Mouse (Mus musculus): ENCODE data around the gene Htra3. TPM values are rescaled to one million over a fixed set of nuclear protein-coding genes. Genes with fewer than 3 reads are reported as not detected.

The Htra3 gene
- total RNA-seq, 2 experiments from 2014 or later = 105 to 136 TPM

DNA sequence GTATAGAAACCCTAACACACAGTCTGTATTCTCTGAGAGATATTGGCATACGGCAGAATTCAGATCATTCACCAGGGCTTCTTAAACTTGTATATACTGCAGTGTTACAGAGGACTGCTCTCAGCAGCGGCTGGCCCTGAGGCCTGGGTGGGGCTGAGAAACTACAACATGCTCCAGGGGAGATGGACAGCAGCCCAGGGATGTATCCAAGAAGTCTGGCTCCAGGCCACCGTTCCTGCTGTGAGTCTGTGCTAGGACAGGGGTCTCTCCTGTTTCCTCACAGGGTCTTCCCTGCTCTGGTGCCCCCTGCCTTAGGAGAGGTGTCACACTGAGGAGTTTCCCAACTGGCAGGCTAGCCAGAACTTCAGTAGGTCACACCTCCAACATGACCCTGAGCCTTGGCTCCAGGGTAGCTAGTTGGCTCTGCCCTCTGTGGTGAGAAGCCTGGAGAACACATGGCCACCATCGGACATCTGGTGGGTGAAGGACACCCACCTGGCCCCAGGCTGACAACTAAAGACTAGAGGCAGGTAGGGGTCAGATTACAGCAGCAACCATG is 23.1 kb upstream of the Htra3 start:
- intact Hi-C loops (cut with DNase I) = no loop called here

DNA sequence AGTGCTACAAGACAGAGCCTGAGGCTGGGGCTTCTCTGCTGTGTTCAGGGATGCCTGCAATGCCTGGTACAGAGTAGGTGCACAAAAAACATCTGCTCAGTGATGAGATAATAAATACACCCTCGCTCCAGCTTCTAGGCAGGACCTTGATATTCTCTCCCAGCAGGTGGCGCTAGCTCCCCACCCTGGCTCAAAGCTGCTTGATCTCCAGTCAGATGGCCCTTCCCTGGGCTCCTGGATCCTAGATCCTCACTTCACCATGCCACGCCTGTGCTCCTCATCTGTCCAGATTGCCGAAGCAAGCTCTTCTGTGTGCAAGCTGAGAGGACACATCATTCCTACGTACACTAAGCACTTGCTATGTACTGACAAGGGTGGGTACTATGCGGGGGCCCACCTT is 21.5 kb upstream of the Htra3 start:
- peak; percentile 76 to 80 for DNase-seq
- intact Hi-C loops (cut with DNase I) = loop anchor here (1.0 kb wide), 1 partner anchor 54 kb away; no protein-coding TSS in a partner anchor

More for the DNA sequence above, 23.1 kb upstream of the Htra3 start:
- no peak for DNase-seq

DNA sequence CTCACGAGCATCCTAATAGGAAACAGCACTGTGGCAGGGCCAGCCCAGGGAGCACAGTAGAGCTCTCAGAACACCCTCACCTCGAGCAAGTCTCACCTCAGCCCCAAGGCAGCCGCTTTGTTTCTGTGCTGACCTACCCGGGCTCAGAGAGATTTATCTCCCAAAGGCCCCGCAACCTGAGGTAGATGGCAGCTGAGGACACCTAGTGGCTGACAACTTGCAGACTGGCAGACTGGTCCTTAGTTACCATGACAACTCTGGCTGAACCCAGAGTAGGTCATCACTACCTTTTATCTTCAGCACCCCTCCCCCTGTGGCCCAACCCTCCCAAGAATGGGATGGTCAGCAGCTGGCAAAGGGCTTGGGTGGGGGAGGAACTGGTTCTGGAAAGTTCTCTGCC is 16.2 kb upstream of the Htra3 start:
- DNase-seq = no peak
- intact Hi-C loops (cut with DNase I) = no loop called here

DNA sequence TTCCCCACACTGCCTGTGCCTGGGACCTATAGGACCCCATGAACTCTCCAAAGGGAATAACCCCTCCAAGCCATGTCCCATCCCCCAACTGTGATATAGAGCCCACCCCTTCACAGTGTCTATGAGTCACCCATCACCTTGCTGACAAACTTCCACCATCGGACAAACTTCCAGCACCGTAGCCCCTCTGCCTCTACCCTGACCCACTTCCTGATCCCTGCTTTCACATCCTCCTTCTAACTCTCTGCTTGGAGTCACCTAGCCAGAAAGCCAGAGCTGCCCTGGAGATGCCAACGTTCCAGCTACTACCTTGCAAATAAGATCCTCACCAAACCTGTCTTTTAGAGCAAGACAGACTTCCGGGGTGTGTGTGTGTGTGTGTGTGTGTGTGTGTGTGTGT is 14.1 kb upstream of the Htra3 start:
- DNase-seq = no peak
- intact Hi-C loops (cut with DNase I) = no loop called here

DNA sequence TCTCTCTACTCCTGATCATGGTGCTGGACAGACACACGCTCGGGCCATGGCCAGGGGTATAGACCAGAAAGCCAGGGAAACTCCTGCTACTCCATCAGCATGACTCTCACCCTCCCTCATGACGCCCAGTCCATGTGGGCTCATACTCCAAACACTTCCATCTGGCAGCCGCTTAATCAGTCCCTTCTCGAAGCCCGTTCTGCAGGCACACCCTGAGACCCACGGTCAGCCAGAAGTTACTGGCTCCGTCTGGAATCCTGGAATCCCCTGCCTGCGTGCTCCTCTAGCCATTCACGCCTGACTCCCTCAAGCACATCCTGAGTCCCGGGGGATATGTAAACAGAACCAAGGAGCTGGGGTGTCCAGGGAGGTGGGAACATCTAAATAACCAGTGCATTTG is 11.7 kb upstream of the Htra3 start:
- intact Hi-C loops (cut with DNase I) = no loop called here
- DNase-seq = no peak

DNA sequence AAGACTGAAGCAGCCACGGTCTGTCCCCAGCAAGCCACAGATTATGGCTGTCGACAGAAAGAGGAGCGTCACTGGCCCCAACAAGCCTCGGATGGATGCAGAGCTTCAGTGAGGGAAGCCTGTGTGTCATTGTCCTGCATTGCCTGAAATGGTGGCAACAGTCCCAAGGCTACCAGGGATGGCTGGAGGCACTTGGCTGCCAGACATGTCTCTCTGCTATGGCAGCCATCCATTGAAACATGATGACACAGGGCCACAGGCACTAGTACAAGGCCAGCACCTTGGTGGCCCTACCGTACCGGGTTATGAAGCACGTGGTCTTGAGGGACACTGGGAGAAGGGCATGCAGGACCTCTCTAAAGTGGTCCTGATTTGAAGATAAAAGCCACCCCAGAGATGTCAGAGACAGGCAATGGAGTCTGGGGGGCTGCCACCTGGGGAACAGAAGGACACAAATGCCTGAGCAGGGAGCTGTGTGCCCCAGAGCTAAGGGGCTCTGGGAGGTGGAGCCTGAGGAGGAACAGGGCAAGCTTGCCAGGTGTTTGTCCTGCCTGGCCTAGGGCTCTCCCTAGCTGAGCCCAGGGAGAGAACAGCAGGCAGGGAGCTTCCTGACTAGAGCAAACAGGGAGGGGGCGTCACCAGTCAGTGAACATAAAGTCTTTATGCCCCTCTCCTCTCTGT is 11.0 kb upstream of the Htra3 start:
- intact Hi-C loops (cut with DNase I) = no loop called here
- no peak for DNase-seq

DNA sequence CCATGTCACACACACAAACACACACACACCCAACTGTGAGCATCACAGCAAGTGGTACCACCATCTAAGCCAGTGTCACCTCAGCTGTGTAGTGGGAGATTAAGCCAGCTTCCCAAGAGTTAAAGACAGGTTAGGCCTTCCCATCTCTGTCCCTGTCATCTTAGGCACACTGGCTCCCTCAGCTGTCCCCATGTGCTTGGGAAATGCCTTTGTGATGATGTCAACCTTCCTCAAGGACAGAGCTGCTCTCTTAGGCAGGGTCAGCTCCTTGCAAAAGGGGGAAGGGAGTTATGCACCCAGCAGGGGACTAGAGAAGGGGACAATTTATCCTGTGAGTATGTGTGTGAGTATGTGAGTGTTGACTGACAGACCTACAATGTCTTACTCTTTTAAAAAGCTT is 9.8 kb upstream of the Htra3 start:
- DNase-seq = no peak
- intact Hi-C loops (cut with DNase I) = no loop called here

DNA sequence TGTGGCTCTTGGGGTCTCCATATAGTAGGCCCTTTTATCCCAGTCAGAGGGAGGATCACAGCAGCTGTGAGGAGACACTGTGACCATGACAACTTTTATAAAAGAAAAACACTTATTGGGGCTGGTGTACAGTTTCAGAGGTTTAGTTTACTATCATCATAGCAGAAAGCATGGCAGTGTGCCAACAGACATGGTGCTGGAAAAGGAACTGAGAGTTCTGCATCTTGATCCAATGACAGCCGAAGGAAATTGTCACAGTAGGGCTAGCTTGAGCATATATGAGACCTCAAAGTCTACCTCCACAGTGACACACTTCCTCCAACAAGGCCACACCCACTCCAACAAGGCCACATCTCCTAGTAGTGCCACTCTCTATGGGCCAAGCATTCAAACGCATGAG is 9.3 kb upstream of the Htra3 start:
- no peak for DNase-seq

DNA sequence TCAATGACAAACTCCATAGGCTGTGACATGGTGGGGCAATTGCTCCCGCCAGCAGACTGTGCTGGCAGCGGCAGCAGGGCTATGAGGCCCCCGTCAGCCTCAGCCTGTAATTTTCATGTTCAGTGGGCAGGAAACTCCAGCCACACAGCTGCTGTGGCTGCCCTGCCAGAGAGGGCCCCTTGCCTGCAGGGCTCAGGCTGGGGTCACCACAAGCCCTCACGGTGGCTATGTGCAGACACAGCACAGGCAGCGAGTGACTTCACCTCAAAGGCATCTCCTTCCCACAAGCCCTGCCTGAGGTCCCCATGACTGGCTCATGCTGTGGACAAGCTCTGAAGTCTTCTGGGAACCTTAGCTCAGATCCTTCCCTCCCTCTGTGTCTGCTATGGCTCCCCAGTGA is 7.5 kb upstream of the Htra3 start:
- no peak for DNase-seq
- intact Hi-C loops (cut with DNase I) = no loop called here

More for the DNA sequence above, 9.3 kb upstream of the Htra3 start:
- intact Hi-C loops (cut with DNase I) = no loop called here

DNA sequence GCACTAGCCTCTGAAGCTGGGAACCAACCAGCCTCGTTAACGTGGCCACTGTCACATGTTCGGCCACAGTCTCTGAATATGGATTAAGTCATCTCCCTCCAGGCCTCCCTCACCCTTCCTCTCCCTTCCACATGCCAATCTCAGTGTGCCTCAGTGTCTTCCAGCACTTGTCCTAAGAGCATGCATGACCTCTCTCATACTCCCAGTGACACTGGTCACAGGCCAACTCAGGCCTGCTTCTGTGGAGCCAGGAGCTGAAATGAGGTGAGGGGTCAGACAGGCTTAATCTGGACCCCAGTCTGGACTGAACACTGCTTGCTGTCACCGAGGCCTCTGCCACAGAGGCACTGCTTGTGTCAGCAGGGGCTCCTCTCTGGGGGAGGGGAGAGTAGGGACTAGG is 6.8 kb upstream of the Htra3 start:
- intact Hi-C loops (cut with DNase I) = no loop called here
- DNase-seq = no peak

DNA sequence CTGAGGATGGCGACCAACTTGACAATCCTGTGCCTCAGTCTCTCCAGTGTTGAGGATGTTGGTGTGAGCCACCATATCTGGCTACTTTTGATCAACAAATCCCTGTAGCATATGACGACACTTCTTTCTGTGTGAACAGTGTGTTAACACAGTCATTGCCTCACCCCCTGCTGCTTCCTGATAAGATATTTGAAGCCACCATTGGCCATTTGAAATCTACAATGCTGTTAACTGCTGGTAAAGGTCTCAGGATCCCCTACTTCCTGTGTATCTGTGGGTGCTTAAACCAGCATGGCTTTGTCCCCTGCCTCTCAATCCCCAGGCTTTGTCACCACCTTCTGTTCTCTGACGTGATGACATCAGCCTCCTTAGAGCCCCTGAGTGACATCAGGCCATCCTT is 5.5 kb upstream of the Htra3 start:
- intact Hi-C loops (cut with DNase I) = no loop called here
- no peak for DNase-seq

DNA sequence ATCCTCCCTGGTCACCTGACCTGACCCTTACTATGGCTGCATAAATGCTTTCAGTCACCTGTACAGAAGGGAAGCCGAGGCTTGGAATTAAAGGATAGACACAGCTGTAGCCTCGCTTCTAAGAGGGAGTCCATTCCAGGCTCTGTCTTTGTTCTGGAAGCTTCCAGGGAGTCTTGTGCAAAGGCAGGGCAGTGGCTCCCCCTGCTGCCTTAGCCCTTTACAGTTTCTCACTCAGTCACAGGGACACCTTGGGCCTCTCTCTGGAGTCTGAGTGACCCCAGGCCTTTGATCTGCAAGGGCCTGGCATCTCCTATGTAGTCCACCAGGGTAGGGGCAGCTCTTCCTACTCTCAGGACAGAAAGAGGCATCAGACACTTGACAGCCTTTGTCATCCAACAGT is 1.4 kb upstream of the Htra3 start:
- intact Hi-C loops (cut with DNase I) = loop anchor here (1.0 kb wide), 1 partner anchor 86 kb away; no protein-coding TSS in a partner anchor
- DNase-seq = peak in 1 of 2 experiments; percentile 64

DNA sequence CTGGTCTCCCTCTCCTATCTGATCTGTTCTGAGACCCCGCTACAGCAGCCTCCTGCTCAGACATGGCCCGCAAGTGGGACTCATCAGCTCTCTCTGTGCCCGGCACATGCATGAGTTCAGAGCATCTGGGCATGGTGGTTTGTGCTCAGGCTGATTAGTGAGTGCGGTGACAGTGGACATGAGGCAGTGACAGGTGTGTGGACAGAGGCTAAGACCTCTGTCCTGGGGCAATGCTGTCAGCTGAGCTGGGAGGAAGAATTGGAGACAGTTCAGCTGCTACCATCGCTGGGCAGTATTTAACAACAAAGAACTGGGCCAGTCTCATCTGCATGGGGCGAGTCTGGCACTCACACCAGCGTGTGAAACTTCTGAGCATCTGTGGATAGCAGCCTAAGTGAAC is 2.6 kb downstream of the Htra3 start:
- intact Hi-C loops (cut with DNase I) = no loop called here
- no peak for DNase-seq

DNA sequence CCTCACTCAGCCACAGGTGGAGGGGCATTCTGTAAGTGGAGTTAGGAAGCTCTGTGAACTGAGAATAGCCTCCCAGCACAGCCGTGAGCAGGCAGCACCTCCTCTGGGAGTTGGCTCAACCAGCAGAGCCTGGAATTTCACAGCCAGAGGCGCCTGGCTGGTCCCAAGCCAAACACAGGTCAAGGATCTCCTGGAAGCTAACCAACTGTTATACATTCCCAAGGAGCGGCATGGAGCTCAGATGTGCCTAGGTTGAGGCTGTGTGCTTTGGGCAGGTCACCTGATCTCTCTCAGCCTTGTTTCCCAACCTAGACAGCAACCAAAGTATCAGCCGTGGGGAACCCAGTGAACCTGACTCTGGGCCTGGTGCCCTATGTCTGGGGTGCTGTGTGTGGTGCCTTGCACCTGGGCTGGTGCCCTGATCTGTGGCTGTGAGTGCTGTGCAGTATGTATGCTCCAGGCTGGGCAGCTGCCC is 5.5 kb downstream of the Htra3 start:
- intact Hi-C loops (cut with DNase I) = loop anchor here (2.0 kb wide), 1 partner anchor 43 kb away; no protein-coding TSS in a partner anchor
- DNase-seq = peak in 1 of 2 experiments; percentile 59

DNA sequence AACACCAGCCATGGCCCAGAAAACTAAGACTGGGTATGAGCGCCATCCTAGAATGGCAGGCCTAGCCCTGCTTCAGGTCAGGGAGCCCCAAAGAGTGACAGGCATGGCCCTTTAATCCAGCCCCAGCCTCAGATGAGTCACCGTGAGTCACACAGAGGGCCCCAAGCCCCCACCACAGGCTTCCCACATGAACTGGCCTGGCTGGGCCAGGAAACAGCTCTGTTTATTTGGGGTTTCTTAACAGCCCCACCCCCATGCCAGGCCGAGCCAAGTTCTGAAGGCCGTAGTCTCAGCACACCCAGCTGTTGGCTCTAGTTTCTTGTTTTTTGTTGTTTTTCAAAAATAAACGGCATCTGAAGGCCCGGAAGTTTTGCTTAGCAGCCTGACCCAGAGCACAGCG is 6.5 kb downstream of the Htra3 start:
- intact Hi-C loops (cut with DNase I) = no loop called here
- DNase-seq = peak; percentile 72 to 74

DNA sequence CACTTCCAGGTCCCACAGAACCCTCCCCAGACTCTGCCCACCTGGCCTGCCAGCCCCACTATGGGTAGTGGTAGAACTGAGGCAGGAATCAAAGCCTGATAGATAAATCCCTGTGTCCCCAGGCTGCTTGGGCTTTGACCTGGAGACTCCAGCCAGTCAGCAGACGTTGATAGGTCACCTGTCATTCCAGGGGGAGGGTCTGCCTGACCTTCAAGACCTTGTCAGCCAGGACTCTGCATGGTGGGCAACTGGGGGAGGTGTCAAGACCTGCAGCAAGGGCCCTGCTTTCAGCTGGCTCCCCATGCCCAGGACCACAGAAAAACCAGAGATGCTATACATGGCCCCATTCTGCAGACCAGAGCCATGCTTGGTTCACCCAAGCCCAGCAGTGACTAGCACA is 7.0 kb downstream of the Htra3 start:
- DNase-seq = no peak
- intact Hi-C loops (cut with DNase I) = no loop called here

DNA sequence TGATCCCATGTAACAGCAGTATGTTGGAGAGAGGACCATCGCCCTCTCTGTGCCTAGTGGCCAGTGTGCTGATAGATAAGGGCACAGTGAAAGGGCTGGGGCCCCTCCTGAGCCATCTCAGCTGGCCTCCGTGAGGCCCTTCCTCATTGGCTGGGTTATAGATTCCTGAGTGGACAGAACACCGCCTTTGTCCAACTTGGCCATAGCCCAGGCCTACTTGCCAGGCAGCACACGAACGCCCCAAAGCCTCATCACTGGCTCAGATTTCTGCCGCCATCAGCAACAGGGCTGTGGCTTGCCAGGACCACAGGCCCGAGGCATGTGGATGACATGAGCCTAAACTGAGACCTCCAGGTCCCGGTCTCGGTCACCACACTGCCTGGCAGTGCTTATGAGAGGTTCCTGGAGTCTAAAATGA is 8.1 kb downstream of the Htra3 start:
- DNase-seq = peak; percentile 78 to 81
- intact Hi-C loops (cut with DNase I) = no loop called here

DNA sequence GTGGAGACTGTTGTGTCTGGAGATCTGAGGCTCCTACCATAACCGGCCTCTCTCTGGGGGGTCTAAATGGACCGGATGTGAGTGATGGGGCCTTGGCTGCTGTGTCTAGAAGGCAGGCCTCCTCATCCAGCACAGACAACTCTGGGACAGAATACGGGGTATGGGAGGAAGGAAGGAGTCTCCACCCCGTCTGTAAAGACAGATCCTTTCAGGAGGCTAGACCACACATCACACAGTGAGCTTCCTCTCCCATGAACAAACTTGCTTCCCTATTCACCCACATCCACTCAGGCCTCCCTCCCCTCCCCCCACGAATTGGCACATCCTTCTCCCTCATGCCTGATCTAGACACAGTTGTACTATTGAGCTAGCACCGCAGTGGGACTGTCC is 9.2 kb downstream of the Htra3 start:
- intact Hi-C loops (cut with DNase I) = no loop called here
- no peak for DNase-seq

DNA sequence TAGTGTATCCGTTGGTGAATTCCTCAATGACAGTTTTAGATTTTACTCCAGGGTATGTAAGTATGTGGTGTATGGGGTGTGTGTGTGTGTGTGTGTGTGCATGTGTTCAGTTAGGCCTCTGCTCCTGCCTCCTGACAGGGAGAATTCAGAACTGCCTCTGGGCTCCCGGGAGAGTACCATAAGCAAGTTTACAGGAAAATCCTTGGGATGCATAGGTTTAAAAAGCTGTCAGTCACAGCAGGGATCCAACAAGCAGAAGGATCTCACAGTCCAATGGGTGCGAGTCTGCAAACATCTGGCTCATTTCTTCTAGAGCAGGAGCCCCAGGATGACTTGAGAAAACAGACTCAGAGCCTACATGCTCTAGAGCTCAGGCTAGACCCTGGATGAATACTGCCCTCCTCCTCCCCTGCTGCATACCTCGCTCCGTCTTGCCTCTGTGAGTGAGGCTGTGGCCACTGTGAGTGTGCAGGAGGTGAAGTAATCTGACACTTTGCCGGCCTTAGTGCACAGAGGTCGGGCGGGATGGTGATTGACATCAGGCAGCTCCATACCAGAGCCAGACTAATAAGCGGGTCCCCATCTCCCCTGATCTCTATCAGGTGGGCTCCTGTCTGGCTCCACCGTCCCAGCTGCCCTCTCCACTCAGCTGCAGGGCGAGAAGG is 9.7 kb downstream of the Htra3 start:
- no peak for DNase-seq
- intact Hi-C loops (cut with DNase I) = no loop called here

DNA sequence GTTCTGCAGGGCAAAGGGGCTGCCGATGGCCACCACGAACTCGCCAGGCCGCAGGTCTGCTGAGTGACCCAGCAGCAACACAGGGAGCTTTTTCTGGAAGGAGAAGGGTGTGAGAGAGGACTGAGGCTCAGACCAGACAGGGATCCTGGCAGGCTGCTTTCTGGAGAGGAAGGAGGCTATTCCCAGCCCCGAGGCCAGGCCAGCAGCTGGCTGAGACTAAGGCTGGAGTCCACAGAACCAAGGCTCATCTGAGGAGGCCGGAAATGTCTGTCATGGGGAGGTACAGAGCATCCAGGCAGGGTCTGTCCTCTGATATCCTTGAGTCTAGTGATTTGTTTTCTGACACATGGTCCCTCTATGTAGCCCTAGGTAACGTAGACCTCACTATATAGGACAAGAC is 13.4 kb downstream of the Htra3 start:
- DNase-seq = no peak
- intact Hi-C loops (cut with DNase I) = no loop called here

DNA sequence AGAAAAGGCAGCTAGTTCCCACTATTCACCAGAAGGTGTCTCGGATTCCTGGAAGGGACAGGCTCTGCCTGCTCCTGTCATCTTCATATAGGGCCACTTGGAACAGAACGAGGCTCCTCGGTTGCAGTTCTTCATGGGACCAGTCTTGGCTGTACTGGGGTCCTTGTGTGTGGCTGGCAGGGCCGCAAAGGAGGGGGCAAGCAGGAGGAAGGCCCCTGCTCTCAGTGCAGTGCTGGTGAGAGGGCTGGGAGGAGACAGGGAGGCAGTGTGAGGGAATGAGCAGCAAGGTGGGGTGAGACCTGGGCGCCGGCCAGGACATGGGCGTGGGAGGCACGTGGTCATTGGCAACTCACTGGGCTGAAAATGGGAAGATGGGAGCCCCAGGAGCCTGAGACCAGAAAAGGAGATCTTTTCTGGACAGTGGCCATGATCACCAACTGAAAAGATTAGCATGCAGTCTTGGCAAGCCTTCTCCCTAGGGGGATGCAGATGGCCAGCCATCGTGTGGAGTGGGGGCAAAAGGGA is 17.5 kb downstream of the Htra3 start:
- peak in 1 of 2 experiments; percentile 39 for DNase-seq
- intact Hi-C loops (cut with DNase I) = no loop called here

DNA sequence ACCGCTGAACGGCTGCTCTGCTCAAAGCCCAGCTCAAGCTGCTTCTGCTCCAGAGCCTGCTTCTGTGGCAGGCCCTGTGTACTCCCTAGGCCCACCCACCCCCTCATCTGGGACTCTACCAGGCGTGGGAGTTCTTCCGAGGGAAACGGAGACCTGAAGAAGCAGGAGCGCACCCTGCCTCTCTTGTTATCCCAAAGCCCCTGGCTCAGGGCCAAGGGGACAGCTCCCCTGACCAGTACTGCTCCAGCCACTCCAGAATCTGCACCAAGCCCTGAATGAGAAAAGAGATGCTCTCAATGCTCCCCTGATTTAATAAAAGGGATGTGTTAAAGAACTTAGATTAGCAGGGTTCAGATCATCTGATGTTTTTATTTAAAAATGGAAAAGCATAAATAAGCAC is 18.4 kb downstream of the Htra3 start:
- intact Hi-C loops (cut with DNase I) = no loop called here
- DNase-seq = peak in 1 of 2 experiments; percentile 9

All from heart, postnatal 36 days (tissue).